Mouse (Mus musculus) CH12.LX (cell line): ENCODE measurements around the gene Tnnc2. TPM values are rescaled to one million over a fixed set of nuclear protein-coding genes. Genes with fewer than 3 reads are reported as not detected.

Source experiments
- DNase-seq: peaks from one replicate; pipeline ENCODE4 v3.0.0-alpha.2; 2013; ENCODE audit errors: extremely low read depth
- H3K27ac ChIP-seq: 2 replicates; pipeline ENCODE4 v1.5.1; 2012; ENCODE audit warnings: low read depth, mild to moderate bottlenecking, control low read depth, moderate library complexity; ENCODE audit not compliant: insufficient read depth
- H3K27me3 ChIP-seq: replicated peaks from 2 replicates; pipeline ENCODE3; 2012; ENCODE audit warnings: inconsistent platforms
- H3K36me3 ChIP-seq, 2 experiments: replicated peaks in 1 of 2; 2 replicates each; pipeline versions ENCODE3 to v1.6.1; 2012; ENCODE audit warnings: inconsistent platforms in 1 of 2, low read length in 1 of 2, mild to moderate bottlenecking in 1 of 2, mixed read lengths in 1 of 2, moderate library complexity in 1 of 2; ENCODE audit not compliant: control insufficient read depth in 1 of 2, insufficient read depth in 1 of 2
- H3K4me1 ChIP-seq, 2 experiments: 2 replicates each; pipeline ENCODE4 v1.6.1; 2012; ENCODE audit warnings: inconsistent platforms in 1 of 2, moderate library complexity in 1 of 2; ENCODE audit not compliant: insufficient read depth in 2 of 2, control insufficient read depth in 1 of 2
- H3K4me2 ChIP-seq: 2 replicates; pipeline ENCODE4 v1.6.1; 2012; ENCODE audit warnings: low read depth, mild to moderate bottlenecking, control low read depth; ENCODE audit not compliant: poor library complexity, insufficient read depth, severe bottlenecking
- H3K4me3 ChIP-seq, 3 experiments: fragments of 150-350 bp in 1 of 3; sonication (generic) in 1 of 3; replicated peaks in 1 of 3; 2 replicates each; pipeline versions ENCODE3 to v1.5.1; 2011 to 2012; ENCODE audit warnings: low read depth in 2 of 3, low read length in 2 of 3, mild to moderate bottlenecking in 2 of 3, moderate library complexity in 2 of 3, control low read depth in 1 of 3, improper control_type of control experiment in 1 of 3, inconsistent platforms in 1 of 3, mixed read lengths in 1 of 3; ENCODE audit not compliant: poor library complexity in 1 of 3
- H3K79me2 ChIP-seq: replicated peaks from 2 replicates; pipeline ENCODE4 v1.6.1; 2012; ENCODE audit warnings: mild to moderate bottlenecking, moderate library complexity; ENCODE audit not compliant: control insufficient read depth, poor library complexity, insufficient read depth, severe bottlenecking; ENCODE audit errors: extremely low read depth
- H3K9ac ChIP-seq: 2 replicates; pipeline ENCODE4 v1.6.1; 2012; ENCODE audit warnings: low read depth, mild to moderate bottlenecking, control low read depth, moderate library complexity; ENCODE audit not compliant: insufficient read depth
- H3K9me3 ChIP-seq: replicated peaks from 2 replicates; pipeline ENCODE3; 2012; ENCODE audit warnings: low read length, inconsistent platforms, mixed read lengths
- BHLHE40 ChIP-seq: IDR thresholded peaks from 2 replicates; pipeline ENCODE4 v1.6.1; 2011; ENCODE audit warnings: mild to moderate bottlenecking, low read depth, low read length, improper control_type of control experiment
- CHD1 ChIP-seq: IDR thresholded peaks from 2 replicates; pipeline ENCODE4 v1.6.1; 2012; ENCODE audit warnings: low read depth, low read length, improper control_type of control experiment, inconsistent platforms
- CHD2 ChIP-seq: IDR thresholded peaks from 2 replicates; pipeline ENCODE4 v1.6.1; 2011; ENCODE audit warnings: low read length, improper control_type of control experiment
- E2F4 ChIP-seq: IDR thresholded peaks from 2 replicates; pipeline ENCODE4 v1.6.1; 2011; ENCODE audit warnings: low read depth, low read length, improper control_type of control experiment; ENCODE audit not compliant: insufficient replicate concordance
- ELF1 ChIP-seq: IDR thresholded peaks from 2 replicates; pipeline ENCODE4 v1.6.1; 2014; ENCODE audit warnings: low read depth, mild to moderate bottlenecking, inconsistent platforms, low read length, improper control_type of control experiment
- ETS1 ChIP-seq: conservative IDR thresholded peaks from 2 replicates; pipeline ENCODE4 v1.6.1; 2012; ENCODE audit warnings: low read depth, mild to moderate bottlenecking, inconsistent platforms, low read length, improper control_type of control experiment, moderate library complexity
- GABPA ChIP-seq: IDR thresholded peaks from 2 replicates; pipeline ENCODE4 v1.6.1; 2012; ENCODE audit warnings: low read depth, low read length, improper control_type of control experiment, inconsistent platforms; ENCODE audit not compliant: insufficient replicate concordance
- HCFC1 ChIP-seq: IDR thresholded peaks from 2 replicates; pipeline ENCODE4 v1.6.1; 2012; ENCODE audit warnings: low read depth, mild to moderate bottlenecking, inconsistent platforms, low read length, improper control_type of control experiment
- IRF4 ChIP-seq: IDR thresholded peaks from 2 replicates; pipeline ENCODE4 v1.6.1; 2014; ENCODE audit warnings: low read depth, mild to moderate bottlenecking, inconsistent platforms, low read length, improper control_type of control experiment
- JUN ChIP-seq: IDR thresholded peaks from 2 replicates; pipeline ENCODE4 v1.6.1; 2011; ENCODE audit warnings: low read depth, mild to moderate bottlenecking, low read length, improper control_type of control experiment, moderate library complexity; ENCODE audit not compliant: insufficient read depth
- MAFK ChIP-seq: IDR thresholded peaks from 2 replicates; pipeline ENCODE4 v1.6.1; 2011; ENCODE audit warnings: low read length, improper control_type of control experiment; ENCODE audit not compliant: insufficient replicate concordance
- MAZ ChIP-seq: IDR thresholded peaks from 2 replicates; pipeline ENCODE4 v1.6.1; 2012; ENCODE audit warnings: low read depth, mild to moderate bottlenecking, inconsistent platforms, low read length, improper control_type of control experiment, moderate library complexity
- MEF2A ChIP-seq: IDR thresholded peaks from 2 replicates; pipeline ENCODE4 v1.6.1; 2014; ENCODE audit warnings: low read depth, mild to moderate bottlenecking, inconsistent platforms, low read length, improper control_type of control experiment, borderline replicate concordance
- MXI1 ChIP-seq: IDR thresholded peaks from 2 replicates; pipeline ENCODE4 v1.6.1; 2011; ENCODE audit warnings: mild to moderate bottlenecking, low read depth, low read length, improper control_type of control experiment
- MYC ChIP-seq: IDR thresholded peaks from 2 replicates; pipeline ENCODE4 v1.6.1; 2011; ENCODE audit warnings: low read depth, mild to moderate bottlenecking, improper control_type of control experiment, low read length
- NELFE ChIP-seq: IDR thresholded peaks from 2 replicates; pipeline ENCODE4 v1.6.1; 2011; ENCODE audit warnings: low read depth, low read length, improper control_type of control experiment
- NRF1 ChIP-seq: IDR thresholded peaks from 2 replicates; pipeline ENCODE4 v1.6.1; 2014; ENCODE audit warnings: low read depth, mild to moderate bottlenecking, inconsistent platforms, low read length, improper control_type of control experiment, moderate library complexity
- PAX5 ChIP-seq: IDR thresholded peaks from 2 replicates; pipeline ENCODE4 v1.6.1; 2012; ENCODE audit warnings: low read length, inconsistent platforms, mixed read lengths
- POLR2A ChIP-seq: IDR thresholded peaks from 2 replicates; pipeline ENCODE4 v1.6.1; 2011; ENCODE audit warnings: low read depth, mild to moderate bottlenecking, improper control_type of control experiment, low read length
- POLR2AphosphoS2 ChIP-seq: IDR thresholded peaks from 2 replicates; pipeline ENCODE4 v1.6.1; 2011; ENCODE audit warnings: low read depth, low read length, improper control_type of control experiment
- RCOR1 ChIP-seq: conservative IDR thresholded peaks from 2 replicates; pipeline ENCODE4 v1.6.1; 2012; ENCODE audit warnings: low read depth, mild to moderate bottlenecking, inconsistent platforms, low read length, improper control_type of control experiment
- SIN3A ChIP-seq: IDR thresholded peaks from 2 replicates; pipeline ENCODE4 v1.6.1; 2012; ENCODE audit warnings: low read length, improper control_type of control experiment, inconsistent platforms
- SMC3 ChIP-seq: IDR thresholded peaks from 2 replicates; pipeline ENCODE4 v1.6.1; 2011; ENCODE audit warnings: low read depth, low read length, improper control_type of control experiment
- TBP ChIP-seq: conservative IDR thresholded peaks from 2 replicates; pipeline ENCODE4 v1.6.1; 2011; ENCODE audit warnings: low read depth, low read length, improper control_type of control experiment
- UBTF ChIP-seq: IDR thresholded peaks from 2 replicates; pipeline ENCODE4 v1.6.1; 2012; ENCODE audit warnings: low read depth, mild to moderate bottlenecking, inconsistent platforms, low read length, improper control_type of control experiment, moderate library complexity
- USF1 ChIP-seq: IDR thresholded peaks from 2 replicates; pipeline ENCODE4 v1.6.1; 2014; ENCODE audit warnings: low read depth, mild to moderate bottlenecking, inconsistent platforms, low read length, improper control_type of control experiment
- ZKSCAN1 ChIP-seq: IDR thresholded peaks from 2 replicates; pipeline ENCODE4 v1.6.1; 2012; ENCODE audit warnings: low read depth, inconsistent platforms, low read length, improper control_type of control experiment, borderline replicate concordance
- dilution Hi-C: fragments of 300-500 bp; cut with MboI; formaldehyde crosslinking; loops from 2 replicates; pipeline ENCODE4 v1.14.3; 2020; ENCODE audit warnings: low sequenced_read_pairs; ENCODE audit not compliant: extremely low pct_unique_long_range_greater_than_20kb, extremely low pct_ligation_motif_present
- in situ Hi-C: fragments of 300-500 bp; cut with MboI; formaldehyde crosslinking; loops from 3 replicates; pipeline ENCODE4 v1.14.3; 2019; ENCODE audit warnings: low sequenced_read_pairs, low pct_ligation_motif_present, low pct_unique_long_range_greater_than_20kb, mixed read lengths
- polyA plus RNA-seq: library from polyadenylated mRNA; unstranded; fragments of >175 nt; gene quantifications from 2 replicates; pipeline ENCODE4 v1.2.1, GENCODE M21; 2012; ENCODE audit warnings: low read depth; ENCODE audit not compliant: insufficient read length
- total RNA-seq, 2 experiments: library from RNA; depleted of rRNA; stranded (reverse); fragments of 300-350 nt in 1 of 2; fragments of >200 nt in 1 of 2; gene quantifications; 2 replicates each; pipeline ENCODE4 v1.2.3; 2012 to 2014

Gene Tnnc2
- total and polyA plus RNA-seq, 3 experiments, result not detected

GRCm38 (mm10) chr2:164748991-164749390 lies 30.8 kb downstream of the Tnnc2 start:
- DNase-seq, result no peak
- no peak overlapping the region for H3K4me2 ChIP-seq
- peaks cover 6 to 19% of the 10 kb centered on the region in 2 experiments; a peak in 3 of 4 replicates for H3K4me1 ChIP-seq
- H3K9me3 ChIP-seq, result no peaks in the 10 kb centered on the region
- peaks cover 9% of the 10 kb centered on the region for H3K79me2 ChIP-seq
- no peak overlapping the region for H3K4me3 ChIP-seq
- peaks cover 33 to 64% of the 10 kb centered on the region in 2 experiments for H3K36me3 ChIP-seq
- dilution Hi-C loops, result no loop called here
- TF ChIP-seq IRF4 (no peak), UBTF (no peak), E2F4 (no peak), HCFC1 (no peak), MEF2A (no peak), GABPA (no peak), ETS1 (no peak)
- no peak overlapping the region for H3K27ac ChIP-seq
- H3K27me3 ChIP-seq, result peaks cover 16% of the 10 kb centered on the region
- in situ Hi-C loops, result loop anchor here (25.0 kb wide), 1 partner anchor 337 kb away; the partner anchor contains the start of genes Matn4 and Rbpjl
- H3K9ac ChIP-seq, result no peak overlapping the region

- dilution Hi-C loops, result no loop called here
- in situ Hi-C loops, result loop anchor here (25.0 kb wide), 1 partner anchor 336 kb away; the partner anchor contains the start of genes Matn4 and Rbpjl
- peaks cover 27 to 56% of the 10 kb centered on the region in 2 experiments for H3K36me3 ChIP-seq
These were observed 31.6 kb downstream of the Tnnc2 start for GRCm38 (mm10) chr2:164748191-164748590.

GRCm38 (mm10) chr2:164746693-164747092 lies 33.1 kb downstream of the Tnnc2 start:
- H3K9me3 ChIP-seq, result no peaks in the 10 kb centered on the region
- peak; percentile 3 for DNase-seq
- H3K4me2 ChIP-seq, result peak overlapping the region; percentile 96
- H3K79me2 ChIP-seq, result peaks cover 9% of the 10 kb centered on the region
- H3K27ac ChIP-seq, result no peak overlapping the region
- H3K27me3 ChIP-seq, result peaks cover 38% of the 10 kb centered on the region
- peaks cover 18 to 41% of the 10 kb centered on the region in 2 experiments for H3K36me3 ChIP-seq
- dilution Hi-C loops (no loop called here), in situ Hi-C loops (loop anchor here (25.0 kb wide), 1 partner anchor 334 kb away; the partner anchor contains the start of genes Matn4 and Rbpjl)
- H3K4me1 ChIP-seq, result peaks cover 6 to 19% of the 10 kb centered on the region in 2 experiments; a peak in 3 of 4 replicates
- TF ChIP-seq E2F4 (no peak), POLR2AphosphoS2 (no peak), NELFE (no peak), MAFK (no peak), ELF1 (no peak), MXI1 (no peak), TBP (no peak), JUN (no peak), CHD2 (no peak), MYC (no peak), HCFC1 (no peak)
- TF ChIP-seq, all 38 proteins: peak for 0
- Histone ChIP-seq H3K4me3 (peak overlapping the region; percentile 66 to 96 (median 96)), H3K9ac (peak overlapping the region; percentile 91)

More at GRCm38 (mm10) chr2:164748191-164748590, 31.6 kb downstream of the Tnnc2 start:
- DNase-seq, result no peak
- H3K4me2 ChIP-seq, result no peak overlapping the region
- H3K27me3 ChIP-seq, result peaks cover 24% of the 10 kb centered on the region
- no peak overlapping the region for H3K9ac ChIP-seq
- peaks cover 9% of the 10 kb centered on the region for H3K79me2 ChIP-seq
- peaks cover 6 to 19% of the 10 kb centered on the region in 2 experiments; a peak in 3 of 4 replicates for H3K4me1 ChIP-seq
- no peak overlapping the region for H3K27ac ChIP-seq
- TF ChIP-seq POLR2A (no peak), ETS1 (no peak), ZKSCAN1 (no peak), MAZ (no peak), CHD1 (no peak), MAFK (no peak), SIN3A (no peak), RCOR1 (no peak), CHD2 (no peak), SMC3 (no peak), PAX5 (no peak), BHLHE40 (no peak), NELFE (no peak), NRF1 (no peak), USF1 (no peak)
- TF ChIP-seq, all 38 proteins: peak for 0
- Histone ChIP-seq H3K4me3 (no peak overlapping the region), H3K9me3 (no peaks in the 10 kb centered on the region)
